Mouse (Mus musculus) mouse embryonic stem cell (cell line): ENCODE data around the gene 2010111I01Rik.

Experiments
- in situ Hi-C, 2 experiments: fragments of 300-500 bp; cut with MboI; formaldehyde crosslinking; loops; 1 replicate in 1 of 2; 3 replicates in 1 of 2; pipeline ENCODE4 v1.14.3; 2019 to 2020; ENCODE audit warnings: low sequenced_read_pairs in 2 of 2, low pct_unique_long_range_greater_than_20kb in 1 of 2, mixed read lengths in 1 of 2; ENCODE audit not compliant: unreplicated experiment in 1 of 2

Gene 2010111I01Rik

GRCm38 (mm10) chr13:62949560-62950188, 15.0 kb upstream of the 2010111I01Rik start:
- in situ Hi-C loops, result no loop called here

- in situ Hi-C loops, result no loop called here
These were observed 13.1 kb upstream of the 2010111I01Rik start for GRCm38 (mm10) chr13:62951606-62952005.

GRCm38 (mm10) chr13:62952047-62952446, 12.6 kb upstream of the 2010111I01Rik start:
- in situ Hi-C loops, result no loop called here

- in situ Hi-C loops, result no loop called here
These were observed 12.1 kb upstream of the 2010111I01Rik start for GRCm38 (mm10) chr13:62952624-62953023.

- in situ Hi-C loops, result no loop called here
These were observed 8.7 kb upstream of the 2010111I01Rik start for GRCm38 (mm10) chr13:62955997-62956396.

- in situ Hi-C loops, result no loop called here
These were observed 7.9 kb upstream of the 2010111I01Rik start for GRCm38 (mm10) chr13:62956776-62957175.

GRCm38 (mm10) chr13:62963358-62963757, 1.3 kb upstream of the 2010111I01Rik start:
- in situ Hi-C loops, result no loop called here

- in situ Hi-C loops, result no loop called here
These were observed 3.5 kb downstream of the 2010111I01Rik start for GRCm38 (mm10) chr13:62968223-62968622.

- in situ Hi-C loops, result no loop called here
These were observed 6.0 kb downstream of the 2010111I01Rik start for GRCm38 (mm10) chr13:62970515-62971269.

- in situ Hi-C loops, result no loop called here
These were observed 7.7 kb downstream of the 2010111I01Rik start for GRCm38 (mm10) chr13:62972403-62972802.

GRCm38 (mm10) chr13:62973111-62973510, 8.4 kb downstream of the 2010111I01Rik start:
- in situ Hi-C loops, result no loop called here

- in situ Hi-C loops, result no loop called here
These were observed 13.4 kb downstream of the 2010111I01Rik start for GRCm38 (mm10) chr13:62978104-62978503.

GRCm38 (mm10) chr13:62978784-62979183, 14.1 kb downstream of the 2010111I01Rik start:
- in situ Hi-C loops, result no loop called here

GRCm38 (mm10) chr13:62979215-62979614, 14.5 kb downstream of the 2010111I01Rik start:
- in situ Hi-C loops, result no loop called here

GRCm38 (mm10) chr13:62980131-62980530, 15.4 kb downstream of the 2010111I01Rik start:
- in situ Hi-C loops, result no loop called here

- in situ Hi-C loops, result no loop called here
These were observed 19.8 kb downstream of the 2010111I01Rik start for GRCm38 (mm10) chr13:62984485-62984884.

- in situ Hi-C loops, result no loop called here
These were observed 25.3 kb downstream of the 2010111I01Rik start for GRCm38 (mm10) chr13:62989891-62990490.

- in situ Hi-C loops, result no loop called here
These were observed 29.1 kb downstream of the 2010111I01Rik start for GRCm38 (mm10) chr13:62993543-62994477.

GRCm38 (mm10) chr13:62996767-62997166, 32.1 kb downstream of the 2010111I01Rik start:
- in situ Hi-C loops, result no loop called here
